Mouse (Mus musculus): Measurements from ENCODE around the gene Gm10778. TPM values are rescaled to one million over a fixed set of nuclear protein-coding genes. Genes with fewer than 3 reads are reported as not detected.
A peak's percentile ranks its signal among the peaks of the same experiment; 100 is the strongest.
"Not testable (repeated sequence)": the region's sequence is repeated elsewhere in the genome, so short reads cannot be mapped to it uniquely, and the experiment has no call there.

Gm10778 gene
- total RNA-seq, 2 experiments from 2014 or later, result 2.6 to 3.1 TPM

- peak; percentile 73 to 88 for DNase-seq (ENCODE audit: low spot score in 2 of 2)
These were observed 21.6 kb upstream of the Gm10778 start, which contains the start of gene Sirt6 for GRCm38 (mm10) chr10:81626994-81627835. Sirt6 (minus strand) TSS chr10:81627797.

- peak in 1 of 2 experiments; percentile 36 for DNase-seq (ENCODE audit: low spot score in 2 of 2)
These were observed 21.0 kb upstream of the Gm10778 start for GRCm38 (mm10) chr10:81627836-81628220.

GRCm38 (mm10) chr10:81628390-81628789, 20.5 kb upstream of the Gm10778 start, which contains the start of gene Ankrd24:
Ankrd24 (plus strand) TSS chr10:81628540.
- no peak for DNase-seq (ENCODE audit: low spot score in 2 of 2)

- DNase-seq (ENCODE audit: low spot score in 2 of 2), result peak; percentile 70 to 82
These were observed 15.4 kb upstream of the Gm10778 start for GRCm38 (mm10) chr10:81633253-81634099.

GRCm38 (mm10) chr10:81636338-81636737, 12.5 kb upstream of the Gm10778 start:
- no peak for DNase-seq (ENCODE audit: low spot score in 2 of 2)

GRCm38 (mm10) chr10:81638101-81638500, 10.8 kb upstream of the Gm10778 start:
- DNase-seq (ENCODE audit: low spot score in 2 of 2), result no peak

- DNase-seq (ENCODE audit: low spot score in 2 of 2), result peak in 1 of 2 experiments; percentile 14
These were observed 8.0 kb upstream of the Gm10778 start for GRCm38 (mm10) chr10:81640825-81641224.

GRCm38 (mm10) chr10:81641566-81641965, 7.3 kb upstream of the Gm10778 start:
- DNase-seq (ENCODE audit: low spot score in 2 of 2), result peak in 1 of 2 experiments; percentile 10

GRCm38 (mm10) chr10:81641978-81642647, 6.7 kb upstream of the Gm10778 start:
- peak in 1 of 2 experiments; percentile 16 for DNase-seq (ENCODE audit: low spot score in 2 of 2)

- DNase-seq (ENCODE audit: low spot score in 2 of 2), result no peak
These were observed 6.0 kb upstream of the Gm10778 start for GRCm38 (mm10) chr10:81642648-81643448.

GRCm38 (mm10) chr10:81643449-81644055, 5.3 kb upstream of the Gm10778 start:
- peak; percentile 93 to 97 for DNase-seq (ENCODE audit: low spot score in 2 of 2)

- no peak for DNase-seq (ENCODE audit: low spot score in 2 of 2)
These were observed 4.7 kb upstream of the Gm10778 start for GRCm38 (mm10) chr10:81644162-81644561.

GRCm38 (mm10) chr10:81644716-81645115, 4.1 kb upstream of the Gm10778 start:
- peak in 1 of 2 experiments; percentile 14 for DNase-seq (ENCODE audit: low spot score in 2 of 2)

- DNase-seq (ENCODE audit: low spot score in 2 of 2), result peak in 1 of 2 experiments; percentile 1
These were observed 3.5 kb upstream of the Gm10778 start for GRCm38 (mm10) chr10:81645391-81645790.

- DNase-seq (ENCODE audit: low spot score in 2 of 2), result peak; percentile 7 to 12
These were observed 2.8 kb upstream of the Gm10778 start for GRCm38 (mm10) chr10:81646015-81646555.

GRCm38 (mm10) chr10:81655178-81655577, 6.3 kb downstream of the Gm10778 start:
- peak; percentile 5 to 13 for DNase-seq (ENCODE audit: low spot score in 2 of 2)

- peak in 1 of 2 experiments; percentile 5 for DNase-seq (ENCODE audit: low spot score in 2 of 2)
These were observed 7.3 kb downstream of the Gm10778 start for GRCm38 (mm10) chr10:81656174-81656573.

GRCm38 (mm10) chr10:81687114-81687513, 38.3 kb downstream of the Gm10778 start:
- not testable (repeated sequence) for DNase-seq (ENCODE audit: low spot score in 2 of 2)

GRCm38 (mm10) chr10:81704531-81705301, 55.9 kb downstream of the Gm10778 start, which contains the start of gene Zfp433:
Zfp433 (plus strand) TSS chr10:81704825.
- DNase-seq (ENCODE audit: low spot score in 2 of 2), result not testable (repeated sequence)

Measured in gastrocnemius, postnatal 4 days (tissue).